Mouse (Mus musculus) bone marrow macrophage, adult 2 months (primary cell): ENCODE data around the gene Tec.

ENCODE experiments used
- CTCF ChIP-seq: IDR thresholded peaks from 2 replicates; pipeline ENCODE4 v1.5.1; 2012; ENCODE audit warnings: low read depth, mild to moderate bottlenecking, low read length, moderate library complexity
- POLR2A ChIP-seq: IDR thresholded peaks from 2 replicates; pipeline ENCODE4 v1.6.1; 2012; ENCODE audit warnings: mild to moderate bottlenecking, low read depth, low read length, borderline replicate concordance

- TF ChIP-seq POLR2A: no peak
- no peak for TF ChIP-seq CTCF
These were observed 1.7 kb upstream of the Tec start for GRCm38 (mm10) chr5:72869779-72870608.
